Mouse (Mus musculus) forebrain, embryonic 14.5 days (tissue): ENCODE measurements at regions not wholly inside any gene's neighbourhood (a gene's known extent, or its start where the extent isn't known, plus 50 kb on each side); places are given as distances from the start of the nearest gene placed in this dataset.

Source experiments
- ATAC-seq: fragments of 200-750 bp; cut with Nextera tagmentation; 2 replicates; pipeline ENCODE4 v1.8.0; 2017; ENCODE audit warnings: mild to moderate bottlenecking, moderate library complexity
- DNase-seq: peaks from one replicate; pipeline ENCODE4 v3.0.0-alpha.2; 2015; ENCODE audit warnings: low spot score
- H3K27ac ChIP-seq: fragments of 300-500 bp; sonication (generic); 2 replicates; pipeline ENCODE4 v1.5.1; 2014; ENCODE audit warnings: low read depth, mild to moderate bottlenecking, control low read depth, low read length, moderate library complexity
- H3K27me3 ChIP-seq: fragments of 300-500 bp; sonication (generic); replicated peaks from 2 replicates; pipeline ENCODE4 v1.6.1; 2014; ENCODE audit warnings: low read length, control low read depth, mixed read lengths; ENCODE audit not compliant: control insufficient read depth, insufficient read depth
- H3K36me3 ChIP-seq: fragments of 300-500 bp; sonication (generic); 2 replicates; pipeline ENCODE4 v1.6.1; 2014; ENCODE audit warnings: low read length, control low read depth; ENCODE audit not compliant: control insufficient read depth, insufficient read depth
- H3K4me1 ChIP-seq: fragments of 300-500 bp; sonication (generic); 2 replicates; pipeline ENCODE4 v1.6.1; 2014; ENCODE audit warnings: antibody characterized with exemption, low read length, control low read depth; ENCODE audit not compliant: control insufficient read depth, insufficient read depth
- H3K4me2 ChIP-seq: fragments of 300-500 bp; sonication (generic); 2 replicates; pipeline ENCODE4 v1.6.1; 2014; ENCODE audit warnings: mild to moderate bottlenecking, control low read depth, low read length
- H3K4me3 ChIP-seq: fragments of 300-500 bp; sonication (generic); 2 replicates; pipeline ENCODE4 v1.5.1; 2014; ENCODE audit warnings: low read depth, low read length, control low read depth
- H3K9ac ChIP-seq: fragments of 300-500 bp; sonication (generic); 2 replicates; pipeline ENCODE4 v1.6.1; 2014; ENCODE audit warnings: mild to moderate bottlenecking, low read length, control low read depth, moderate library complexity
- H3K9me3 ChIP-seq: fragments of 300-500 bp; sonication (generic); replicated peaks from 2 replicates; pipeline ENCODE4 v1.6.1; 2016; ENCODE audit warnings: low read length, control low read depth, mixed read lengths; ENCODE audit not compliant: control insufficient read depth
- WGBS: fragments of 180-500 bp; shearing (Covaris S2); extraction: QIAGEN DNeasy Blood & Tissue Kit; methylation state at CpG from one replicate; pipeline ENCODE4 v1.1.7; 2014; 5-methylcytosine and 5-hydroxymethylcytosine counted together

DNA sequence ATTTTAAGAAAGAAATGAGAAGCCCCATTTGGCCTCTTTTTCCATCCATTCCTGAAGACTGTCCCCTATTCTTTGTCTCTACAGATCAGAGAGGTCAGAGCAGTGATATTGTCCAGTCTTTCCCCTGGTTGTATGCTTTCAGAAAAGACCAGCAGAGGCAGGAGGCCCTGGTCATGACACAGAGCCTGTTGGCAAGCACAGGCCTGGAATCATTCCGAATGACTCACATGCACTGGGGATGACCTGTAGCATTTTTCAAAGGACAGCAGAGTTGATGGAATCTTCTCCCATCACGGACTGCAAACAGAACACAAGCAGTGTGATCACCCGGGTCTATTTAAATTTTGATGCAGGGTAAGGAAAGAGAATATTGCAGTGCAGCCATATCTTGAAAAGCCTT is 50.2 kb upstream of the Nxt1 start:
- WGBS: 81% methylated on average over 3 of the region's 3 CpGs
- no peaks in the 10 kb centered on the region for H3K4me1 ChIP-seq
- H3K4me3 ChIP-seq: no peak overlapping the region
- no peaks in the 10 kb centered on the region for H3K36me3 ChIP-seq
- H3K27me3 ChIP-seq: no peaks in the 10 kb centered on the region
- no peak overlapping the region for H3K27ac ChIP-seq
- no peaks in the 10 kb centered on the region for H3K9me3 ChIP-seq
- no peak overlapping the region for H3K4me2 ChIP-seq
- no peak for DNase-seq
- H3K9ac ChIP-seq: no peak overlapping the region
- no peak for ATAC-seq

DNA sequence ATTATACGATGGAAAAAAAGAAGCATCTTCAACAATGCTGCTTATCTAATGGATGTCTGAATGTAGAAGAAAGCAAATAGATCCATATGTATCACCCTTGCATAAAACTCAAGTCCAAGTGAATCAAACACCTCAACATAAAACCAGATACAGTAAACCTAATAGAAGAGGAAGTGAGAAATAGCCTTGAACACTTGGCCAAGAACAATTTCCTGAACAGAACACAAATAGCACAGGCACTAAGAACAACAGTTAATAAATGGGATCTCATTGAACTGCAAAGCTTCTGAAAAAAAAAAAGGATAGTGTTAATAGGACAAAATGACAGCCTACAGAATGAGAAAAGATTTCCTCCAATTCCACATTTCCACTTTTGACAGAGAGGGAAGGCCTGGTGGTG is 60.5 kb upstream of the Nxt1 start:
- H3K9me3 ChIP-seq: no peaks in the 10 kb centered on the region
- 89% methylated on average over 1 of the region's 1 CpGs for WGBS
- no peaks in the 10 kb centered on the region for H3K36me3 ChIP-seq
- ATAC-seq (no peak), DNase-seq (no peak)
- no peak overlapping the region for H3K9ac ChIP-seq
- no peak overlapping the region for H3K27ac ChIP-seq
- H3K27me3 ChIP-seq: no peaks in the 10 kb centered on the region
- H3K4me2 ChIP-seq: no peak overlapping the region
- H3K4me3 ChIP-seq: no peak overlapping the region
- H3K4me1 ChIP-seq: no peaks in the 10 kb centered on the region

DNA sequence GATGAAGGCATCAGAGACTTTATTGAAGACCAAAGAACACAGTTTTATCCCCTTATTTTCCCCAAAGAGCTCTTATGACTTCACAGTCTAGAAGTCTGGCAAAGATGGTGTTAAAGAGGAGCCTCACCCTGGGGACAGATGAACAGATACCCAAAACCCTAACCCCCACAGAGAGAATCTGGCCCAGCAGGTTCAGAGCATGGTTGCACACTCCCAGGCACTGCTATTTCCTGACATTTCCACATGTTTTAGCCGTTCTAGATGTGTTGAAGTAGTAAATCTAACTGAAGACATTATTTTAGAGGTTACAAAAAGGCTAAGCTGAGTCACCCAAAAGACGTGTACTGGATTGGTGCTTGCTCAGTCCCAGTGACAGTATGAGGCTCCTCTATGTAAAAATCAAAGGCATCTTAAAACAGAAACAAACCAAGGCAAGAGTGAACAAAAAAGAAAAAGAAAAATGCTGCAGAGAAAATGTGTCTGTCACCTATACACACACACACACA is 66.9 kb upstream of the Nxt1 start:
- no peak overlapping the region for H3K4me3 ChIP-seq
- no peak for DNase-seq
- no peaks in the 10 kb centered on the region for H3K27me3 ChIP-seq
- H3K4me1 ChIP-seq: no peaks in the 10 kb centered on the region
- ATAC-seq: no peak
- WGBS: 70% methylated on average over 2 of the region's 2 CpGs
- no peak overlapping the region for H3K4me2 ChIP-seq
- H3K9me3 ChIP-seq: no peaks in the 10 kb centered on the region
- H3K27ac ChIP-seq: no peak overlapping the region
- H3K9ac ChIP-seq: no peak overlapping the region
- no peaks in the 10 kb centered on the region for H3K36me3 ChIP-seq

DNA sequence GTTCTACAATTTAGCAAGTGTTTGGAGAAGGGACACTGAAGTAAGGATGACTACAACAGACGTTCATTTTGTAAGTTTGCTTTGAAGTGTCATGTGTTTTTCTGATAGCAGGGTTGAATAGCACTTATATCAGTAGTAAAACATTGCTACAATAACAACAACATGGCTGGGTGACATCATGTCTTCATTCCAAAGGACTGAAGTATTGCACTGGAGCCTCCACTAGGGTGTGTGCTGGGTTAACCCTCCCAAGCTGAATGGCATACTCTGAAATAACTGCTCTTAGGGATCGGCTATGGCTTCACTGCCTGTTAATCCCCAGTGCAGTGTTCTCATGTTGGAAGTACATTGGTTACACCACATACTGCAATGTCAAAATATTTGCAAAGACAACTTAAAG is 68.5 kb upstream of the Nxt1 start:
- no peak overlapping the region for H3K9ac ChIP-seq
- no peak overlapping the region for H3K4me3 ChIP-seq
- H3K9me3 ChIP-seq: no peaks in the 10 kb centered on the region
- ATAC-seq (no peak), DNase-seq (no peak)
- no peaks in the 10 kb centered on the region for H3K36me3 ChIP-seq
- WGBS: 78% methylated on average over 2 of the region's 2 CpGs
- no peak overlapping the region for H3K27ac ChIP-seq
- no peak overlapping the region for H3K4me2 ChIP-seq
- no peaks in the 10 kb centered on the region for H3K27me3 ChIP-seq
- no peaks in the 10 kb centered on the region for H3K4me1 ChIP-seq

DNA sequence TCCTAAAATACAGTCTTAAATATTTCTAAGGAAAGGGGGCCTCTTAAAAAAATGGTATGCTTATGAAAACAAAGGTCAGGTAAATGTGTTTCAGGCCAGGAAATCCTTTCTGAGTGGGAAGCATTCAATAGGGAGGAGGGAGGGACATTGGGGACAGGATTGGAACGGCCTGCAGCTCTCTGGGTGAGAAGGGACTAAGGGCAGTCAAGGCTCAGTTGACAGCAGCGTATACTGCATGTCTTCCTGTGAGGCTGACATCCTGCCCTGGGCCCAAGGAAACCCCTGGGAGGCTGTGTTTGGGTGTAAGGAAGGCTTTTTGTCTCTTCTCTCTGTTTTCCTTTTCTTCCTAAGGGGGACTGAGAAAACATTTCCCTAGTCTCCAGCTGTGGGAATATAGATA is 69.1 kb upstream of the Nxt1 start:
- H3K27ac ChIP-seq: no peak overlapping the region
- no peaks in the 10 kb centered on the region for H3K36me3 ChIP-seq
- 64% methylated on average over 2 of the region's 2 CpGs for WGBS
- H3K27me3 ChIP-seq: no peaks in the 10 kb centered on the region
- DNase-seq: no peak
- no peak overlapping the region for H3K9ac ChIP-seq
- no peak overlapping the region for H3K4me3 ChIP-seq
- no peak overlapping the region for H3K4me2 ChIP-seq
- no peaks in the 10 kb centered on the region for H3K9me3 ChIP-seq
- H3K4me1 ChIP-seq: no peaks in the 10 kb centered on the region
- no peak for ATAC-seq

DNA sequence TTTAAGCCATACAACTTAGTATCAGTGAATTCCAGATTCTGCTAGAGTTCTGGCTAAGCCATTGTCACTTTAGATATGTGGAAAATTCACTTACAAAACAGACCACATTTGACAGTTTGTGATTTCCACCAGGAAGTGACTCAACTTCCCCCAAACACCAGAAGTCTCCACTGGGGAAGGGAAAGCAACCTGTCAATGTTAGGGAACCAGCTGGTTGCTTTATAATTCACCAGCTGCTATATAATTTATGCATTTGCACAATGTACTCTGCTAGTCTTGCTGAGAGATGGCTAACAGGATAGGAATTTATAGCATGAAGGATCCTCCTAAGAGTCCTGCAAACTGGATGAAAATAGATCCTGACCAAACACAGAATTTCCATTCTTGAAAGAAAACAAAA is 72.9 kb upstream of the Nxt1 start:
- H3K27me3 ChIP-seq: no peaks in the 10 kb centered on the region
- H3K9me3 ChIP-seq: no peaks in the 10 kb centered on the region
- DNase-seq (peak; percentile 34), ATAC-seq (no peak)
- H3K4me1 ChIP-seq: no peaks in the 10 kb centered on the region
- no peaks in the 10 kb centered on the region for H3K36me3 ChIP-seq
- H3K9ac ChIP-seq: no peak overlapping the region
- no peak overlapping the region for H3K27ac ChIP-seq
- H3K4me2 ChIP-seq: no peak overlapping the region
- no peak overlapping the region for H3K4me3 ChIP-seq

DNA sequence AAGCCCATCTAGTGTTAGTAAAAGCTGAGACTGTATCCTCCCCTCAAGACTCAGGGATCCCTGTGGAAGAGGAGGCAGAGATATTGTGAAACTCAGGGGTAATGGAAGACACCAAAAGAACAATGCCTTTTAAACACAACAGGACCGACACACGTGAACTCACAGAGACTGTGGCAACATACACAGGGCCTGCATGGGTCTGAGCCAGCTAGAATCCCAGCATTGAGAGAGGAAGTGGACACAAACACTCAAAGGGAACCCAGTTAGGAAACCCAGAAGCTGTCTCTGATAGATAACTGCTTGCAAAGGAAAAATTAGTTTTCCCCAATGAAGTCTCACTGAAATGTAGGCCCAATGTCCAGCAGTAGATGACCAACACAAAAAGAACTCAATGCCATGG is 75.4 kb upstream of the Nxt1 start:
- H3K27me3 ChIP-seq: no peaks in the 10 kb centered on the region
- H3K4me2 ChIP-seq: no peak overlapping the region
- H3K4me1 ChIP-seq: no peaks in the 10 kb centered on the region
- no peak overlapping the region for H3K27ac ChIP-seq
- WGBS: 87% methylated on average over 2 of the region's 2 CpGs
- no peak for ATAC-seq
- H3K4me3 ChIP-seq: no peak overlapping the region
- no peaks in the 10 kb centered on the region for H3K36me3 ChIP-seq
- H3K9me3 ChIP-seq: no peaks in the 10 kb centered on the region
- no peak overlapping the region for H3K9ac ChIP-seq
- no peak for DNase-seq

DNA sequence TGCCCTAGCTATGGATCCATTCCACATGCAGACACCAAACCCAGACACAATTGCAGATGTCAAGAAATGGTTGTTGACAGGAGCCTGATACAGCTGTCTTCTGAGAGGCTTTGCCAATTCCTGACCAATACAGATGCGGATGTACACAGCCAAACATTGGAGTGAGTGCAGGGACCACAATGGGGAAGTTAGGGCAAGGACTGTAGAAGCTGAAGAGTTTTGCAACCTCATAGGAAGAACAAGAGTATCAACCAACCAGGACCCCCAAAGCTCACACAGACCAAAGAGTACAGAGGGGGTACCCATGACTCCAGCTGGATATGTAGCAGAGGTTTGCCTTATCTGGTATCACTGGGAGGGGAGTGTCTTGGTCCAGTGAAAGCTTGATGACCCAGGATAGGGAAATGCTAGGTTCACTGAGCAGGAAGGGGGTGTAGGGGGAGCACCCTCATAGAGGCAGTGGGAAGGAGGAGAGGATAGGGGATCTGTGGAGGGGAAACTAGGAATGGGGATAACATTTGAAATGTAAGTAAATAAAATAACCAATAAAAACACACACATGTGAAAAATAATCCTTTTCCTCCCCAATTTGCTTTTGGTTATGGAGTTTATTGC is 86.6 kb upstream of the Nxt1 start:
- Histone ChIP-seq H3K4me1 (no peaks in the 10 kb centered on the region), H3K4me2 (no peak overlapping the region), H3K9me3 (no peaks in the 10 kb centered on the region), H3K9ac (no peak overlapping the region), H3K27me3 (no peaks in the 10 kb centered on the region), H3K4me3 (no peak overlapping the region), H3K36me3 (no peaks in the 10 kb centered on the region), H3K27ac (no peak overlapping the region)
- DNase-seq (no peak), ATAC-seq (no peak)
- WGBS: 79% methylated on average over 1 of the region's 1 CpGs

DNA sequence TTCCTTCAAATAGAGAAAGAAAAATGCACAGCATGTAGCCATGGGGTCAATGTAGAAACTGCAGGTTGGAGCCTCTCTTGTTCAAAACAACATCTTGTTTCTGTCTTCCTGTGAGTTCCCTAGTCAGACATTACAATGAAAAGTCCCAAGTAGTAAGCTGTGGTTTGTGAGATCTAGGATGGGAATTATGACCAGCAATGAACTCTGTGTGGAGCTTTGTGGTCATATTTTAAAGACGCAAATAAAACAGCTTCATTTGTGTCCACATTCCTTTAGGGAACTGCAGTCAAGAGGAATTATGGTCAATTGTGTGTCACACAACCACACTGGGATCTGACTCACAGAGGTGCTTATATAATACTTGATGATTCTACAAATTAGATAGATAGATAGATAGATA is 90.2 kb upstream of the Nxt1 start:
- Histone ChIP-seq H3K4me2 (no peak overlapping the region), H3K9ac (no peak overlapping the region), H3K4me3 (no peak overlapping the region), H3K27ac (no peak overlapping the region), H3K9me3 (no peaks in the 10 kb centered on the region), H3K36me3 (no peaks in the 10 kb centered on the region), H3K4me1 (no peaks in the 10 kb centered on the region), H3K27me3 (no peaks in the 10 kb centered on the region)
- ATAC-seq (no peak), DNase-seq (no peak)
- 93% methylated on average over 1 of the region's 1 CpGs for WGBS
